Mouse (Mus musculus) c-Kit-positive CD71-positive TER-119-negative erythroid progenitor cells, embryonic 14.5 days (primary cell): Measurements from ENCODE around the gene Sh3pxd2a.

Experiments used
- DNase-seq: peaks from one replicate; pipeline ENCODE4 v3.0.0-alpha.2; 2013; ENCODE audit warnings: low read depth

Gene Sh3pxd2a

DNA sequence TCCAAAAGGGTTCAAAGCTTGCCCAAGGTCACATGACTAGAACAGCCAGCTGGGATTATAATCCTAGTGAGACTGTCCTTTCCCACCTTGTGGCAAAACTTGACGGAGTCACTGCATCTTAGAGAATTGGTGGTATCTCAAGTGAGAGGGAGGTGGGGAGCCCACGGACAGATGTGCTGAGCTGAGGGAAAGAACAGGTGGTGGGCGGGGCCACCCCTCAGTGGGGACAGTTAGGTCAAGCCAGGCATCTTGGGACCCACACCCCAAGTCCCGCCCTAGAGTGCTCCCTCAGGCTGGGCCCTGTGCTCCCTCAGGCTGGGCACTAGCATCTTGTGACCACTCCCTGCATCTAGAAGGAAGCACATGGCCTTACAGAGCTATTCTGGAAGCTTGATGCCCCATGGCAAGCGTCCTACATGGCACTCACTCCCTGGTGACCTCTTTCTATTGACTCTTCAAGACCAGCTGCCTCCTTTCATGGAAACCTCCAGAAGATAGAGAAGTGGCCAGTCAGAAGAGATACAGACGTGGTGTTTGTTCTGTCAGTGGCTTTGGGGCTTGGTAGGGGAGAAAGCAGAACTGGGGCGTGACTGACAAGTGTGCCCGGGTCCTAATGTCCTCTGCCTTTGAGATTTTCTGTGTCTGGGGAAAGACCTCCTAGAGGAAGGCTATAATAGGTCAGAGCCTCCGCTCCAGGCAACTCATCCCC is 24.3 kb downstream of the Sh3pxd2a start:
- no peak for DNase-seq

DNA sequence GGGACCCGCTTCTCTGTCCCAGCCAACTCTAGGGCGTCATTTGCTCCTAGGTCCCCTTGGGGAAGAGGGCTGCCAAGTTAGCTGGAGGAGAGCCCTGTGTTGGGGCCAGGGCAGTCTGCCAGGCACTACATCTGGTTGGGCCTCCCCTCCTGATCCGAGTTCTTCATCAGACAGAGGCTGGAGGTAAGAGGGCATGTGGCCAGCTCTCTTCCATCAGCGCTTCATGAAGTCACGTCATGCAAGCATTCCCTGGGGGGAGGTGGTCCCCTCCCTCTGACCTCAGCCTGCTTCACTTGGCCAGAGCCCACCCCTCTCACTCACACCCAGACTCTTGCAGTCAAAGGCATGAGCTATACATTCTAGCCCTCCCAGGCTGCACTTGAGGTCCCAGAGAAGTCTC is 25.8 kb downstream of the Sh3pxd2a start:
- DNase-seq, result no peak

DNA sequence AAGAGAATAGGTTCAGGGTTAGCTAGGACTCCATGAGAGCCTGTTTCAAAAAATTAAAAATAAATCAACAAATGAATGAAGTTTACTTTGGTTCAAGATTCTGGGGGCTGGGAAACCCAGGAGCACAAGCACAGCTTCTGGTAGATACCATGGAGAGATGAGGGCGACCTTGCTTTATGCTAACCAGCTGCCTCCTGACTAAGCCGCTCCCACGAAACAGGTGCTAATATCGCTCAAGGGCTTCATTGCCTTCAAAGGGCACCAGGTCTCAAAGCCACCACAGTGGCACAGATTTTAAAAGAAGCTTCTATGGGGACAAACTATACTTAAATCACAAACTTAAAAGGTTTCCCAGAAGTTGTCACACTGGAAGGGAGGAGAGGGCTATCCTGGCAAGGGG is 27.2 kb downstream of the Sh3pxd2a start:
- DNase-seq, result no peak

DNA sequence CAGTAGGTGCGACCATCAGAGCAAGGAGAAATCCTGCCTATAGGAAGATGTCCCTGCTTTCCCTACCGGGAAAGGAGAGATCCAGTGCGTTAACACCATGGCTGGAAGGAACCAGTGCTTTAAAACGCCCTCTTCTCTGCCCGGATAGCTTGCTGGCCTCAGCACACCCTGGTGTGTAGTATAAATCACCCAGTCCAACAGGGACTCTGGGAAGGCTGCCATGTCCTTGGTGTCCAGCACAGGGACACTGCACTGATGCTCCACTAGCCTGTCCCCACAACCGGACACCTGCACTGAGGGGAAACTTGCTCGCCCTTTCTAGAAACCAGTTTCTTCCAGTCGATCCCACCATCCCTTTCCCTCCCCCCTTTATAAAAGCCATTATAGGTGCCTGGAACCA is 28.0 kb downstream of the Sh3pxd2a start:
- no peak for DNase-seq

DNA sequence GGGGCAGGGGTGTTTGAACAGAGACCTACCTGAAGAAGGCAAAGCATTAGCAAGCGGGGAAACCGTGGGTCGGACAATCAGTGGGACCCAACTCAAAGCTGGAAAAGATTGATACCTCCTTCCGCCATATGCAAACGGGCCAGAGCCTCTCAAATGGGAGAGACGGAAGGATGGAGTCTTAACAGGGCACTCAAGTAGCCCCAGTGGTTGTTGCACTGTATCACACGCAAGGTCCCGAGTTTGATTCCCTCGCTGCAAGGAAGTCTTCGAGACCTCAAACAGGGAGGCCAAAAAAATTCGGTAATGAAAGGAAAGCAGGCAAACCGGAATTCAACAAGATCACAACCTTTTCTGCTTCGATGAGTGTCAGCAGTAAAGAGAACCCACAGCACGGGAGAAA is 29.5 kb downstream of the Sh3pxd2a start:
- no peak for DNase-seq

DNA sequence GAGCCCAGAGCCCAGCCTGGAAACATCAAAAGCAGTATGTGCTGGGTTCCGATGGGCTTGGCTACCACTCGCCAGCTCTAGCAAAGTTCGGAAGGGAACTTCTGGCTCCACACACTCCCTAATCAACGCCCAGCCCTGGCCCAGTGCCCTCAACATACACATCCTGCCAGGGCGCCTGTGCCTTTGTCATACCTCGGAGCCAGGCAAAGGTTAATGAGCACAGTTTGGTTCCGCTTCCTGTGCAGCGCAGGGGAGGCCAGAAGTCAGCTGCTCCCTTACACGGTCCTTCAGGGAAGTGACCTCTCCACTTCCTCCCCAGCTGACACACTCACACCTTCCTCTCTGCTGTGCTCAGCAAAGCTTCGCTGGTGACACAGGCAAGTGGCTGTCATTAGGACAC is 31.9 kb downstream of the Sh3pxd2a start:
- no peak for DNase-seq

DNA sequence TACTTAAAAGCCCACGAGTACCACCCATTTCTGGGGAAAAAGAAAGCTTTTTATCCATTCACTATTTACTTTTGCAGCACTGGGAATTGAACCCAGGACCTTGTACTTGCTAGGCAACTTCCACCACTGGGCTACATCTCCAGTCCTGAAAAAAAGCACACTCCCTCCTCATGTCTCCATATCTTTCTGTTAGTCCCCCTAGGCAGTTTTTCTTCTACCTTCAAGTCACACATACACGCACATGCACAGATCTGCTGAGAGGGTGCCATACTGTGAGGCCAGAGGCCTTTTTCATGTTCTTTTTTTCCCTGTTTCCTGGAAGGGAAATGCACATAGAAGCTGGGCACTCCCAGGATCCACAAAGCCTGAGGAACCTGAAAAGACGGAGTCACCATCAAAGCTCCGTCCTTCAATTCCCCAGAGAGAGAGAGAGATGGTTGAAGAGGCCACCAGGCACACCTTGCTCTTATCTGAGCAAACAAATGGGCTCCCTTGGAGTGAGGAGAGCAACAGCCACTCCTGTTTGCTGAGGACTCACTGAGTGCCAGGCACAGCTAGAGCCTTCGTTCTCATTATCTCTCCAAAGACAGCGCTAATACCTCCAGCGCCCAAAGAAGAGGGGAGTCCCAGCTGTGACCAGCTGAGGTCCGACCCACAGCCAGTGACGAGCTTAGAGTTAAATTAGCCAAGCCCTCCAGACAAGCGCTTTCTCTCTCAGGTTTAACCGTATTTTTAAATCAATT is 32.8 kb downstream of the Sh3pxd2a start:
- DNase-seq, result peak; percentile 69

DNA sequence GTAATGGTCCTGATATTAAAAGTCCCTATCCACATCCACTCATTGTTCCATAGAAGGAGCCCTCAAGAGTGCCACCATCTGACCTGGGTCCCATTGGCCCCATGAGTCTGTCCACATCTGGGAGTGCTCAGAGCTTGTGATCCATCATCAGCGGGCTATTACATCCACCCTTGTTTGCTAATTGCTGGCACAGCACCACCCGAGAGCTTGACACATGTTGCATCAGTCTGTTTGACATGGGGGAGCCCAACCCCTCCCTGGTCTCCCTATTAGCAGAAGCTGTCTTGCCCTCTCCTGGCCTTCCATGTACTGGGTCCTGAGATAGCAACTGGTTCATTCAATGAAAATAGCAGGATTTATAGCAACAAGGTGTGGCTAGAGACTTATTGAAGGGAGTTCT is 34.0 kb downstream of the Sh3pxd2a start:
- DNase-seq, result no peak

DNA sequence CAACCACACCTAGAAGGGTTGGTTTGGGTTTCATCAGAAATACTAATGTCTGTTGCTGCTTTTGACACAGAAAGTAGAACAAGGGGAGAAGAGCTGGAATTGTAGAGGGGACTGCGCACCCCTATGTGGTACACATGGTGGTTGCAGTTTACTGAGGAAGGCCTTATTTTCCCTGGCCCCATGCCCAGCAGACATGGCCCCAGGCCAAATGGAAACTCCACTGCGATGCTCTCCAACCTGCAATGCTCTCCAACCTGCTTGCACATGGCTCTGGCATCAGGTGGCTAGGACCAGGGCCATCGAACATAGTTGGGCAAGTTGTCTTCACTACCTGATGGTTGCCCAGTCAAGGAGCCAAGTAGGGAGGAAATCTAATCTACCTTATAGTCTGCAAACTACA is 35.0 kb downstream of the Sh3pxd2a start:
- no peak for DNase-seq

DNA sequence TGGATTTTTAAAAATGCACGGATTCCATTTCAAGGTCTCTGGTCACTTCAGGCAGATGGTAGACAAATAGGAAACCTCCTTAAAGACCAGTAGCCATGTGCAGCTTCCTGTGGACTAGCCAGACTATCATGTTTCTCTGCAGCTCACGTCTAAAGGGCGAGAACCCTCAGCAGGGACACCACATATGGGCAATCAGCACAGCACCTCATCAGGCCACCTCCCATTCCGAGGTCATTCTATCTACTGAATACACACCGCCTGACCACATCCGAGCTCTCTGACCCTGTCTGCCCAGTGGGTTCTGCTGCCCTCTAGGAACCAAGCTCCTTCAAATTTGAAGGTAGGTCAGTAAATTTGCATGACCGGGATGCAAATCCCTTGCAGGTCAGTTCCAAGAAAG is 35.4 kb downstream of the Sh3pxd2a start:
- no peak for DNase-seq

DNA sequence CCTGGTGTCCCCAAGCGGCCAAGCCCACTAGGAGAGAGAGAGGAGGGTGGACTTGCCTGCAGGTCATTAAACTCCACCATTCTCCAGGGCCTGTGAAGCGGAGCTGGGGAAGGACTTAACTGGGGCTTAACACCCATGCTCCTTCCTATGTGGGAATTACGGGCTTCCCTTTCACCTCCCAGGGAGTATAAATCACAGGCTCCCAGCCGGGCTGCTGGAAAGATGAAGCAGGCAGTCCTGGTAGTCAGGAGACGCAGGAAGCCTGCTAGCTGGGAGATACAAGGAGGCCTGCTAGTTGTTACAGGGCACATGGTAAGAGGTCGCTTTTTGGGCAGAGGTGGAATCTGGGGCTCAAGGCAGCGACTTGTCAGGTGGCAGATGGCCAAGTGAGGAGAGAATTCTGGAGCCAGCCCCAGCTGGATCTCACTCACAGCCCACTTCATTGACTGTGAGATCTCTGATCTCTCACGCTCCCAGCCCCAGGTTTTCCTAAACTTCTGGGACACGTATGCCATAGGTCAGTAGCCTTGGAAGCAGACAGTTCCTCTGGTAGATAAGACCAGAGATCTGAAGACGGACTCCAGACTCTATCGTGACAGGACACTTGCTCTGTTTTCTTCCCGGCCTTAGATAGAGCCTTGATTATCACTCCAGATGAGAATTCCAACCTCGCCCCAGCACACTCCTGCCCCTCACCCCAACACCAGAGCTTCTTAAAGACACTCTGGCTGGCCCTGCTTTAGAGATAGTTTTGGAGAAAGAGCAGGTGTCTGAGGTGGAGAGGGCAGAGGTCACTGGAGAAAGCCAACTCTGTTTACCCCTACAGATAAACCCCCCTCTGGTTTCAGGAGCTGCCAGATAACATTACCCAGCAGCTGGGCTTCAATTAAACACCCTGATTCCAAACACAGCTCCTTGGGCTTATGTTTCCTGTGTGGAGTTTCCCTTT is 36.1 kb downstream of the Sh3pxd2a start:
- DNase-seq, result no peak

DNA sequence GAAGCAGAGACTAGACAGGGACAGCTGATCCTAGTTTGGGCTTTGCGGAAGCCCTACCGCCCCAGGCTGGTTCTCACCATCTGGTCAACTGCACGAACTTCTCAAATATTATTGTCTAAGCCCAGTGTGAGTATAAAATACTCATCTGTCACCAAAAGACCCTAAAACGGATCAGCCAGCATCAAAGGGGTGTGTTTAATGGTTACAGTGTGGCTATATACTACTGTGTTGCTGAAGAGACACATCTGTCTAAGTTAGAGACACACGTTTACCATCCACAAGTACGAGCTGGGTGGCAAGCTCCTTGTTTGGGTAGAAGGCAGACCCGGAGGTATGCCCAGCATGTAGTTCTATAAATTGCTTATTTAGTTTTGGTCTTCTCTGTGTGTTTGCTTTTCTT is 40.6 kb downstream of the Sh3pxd2a start:
- DNase-seq, result no peak

DNA sequence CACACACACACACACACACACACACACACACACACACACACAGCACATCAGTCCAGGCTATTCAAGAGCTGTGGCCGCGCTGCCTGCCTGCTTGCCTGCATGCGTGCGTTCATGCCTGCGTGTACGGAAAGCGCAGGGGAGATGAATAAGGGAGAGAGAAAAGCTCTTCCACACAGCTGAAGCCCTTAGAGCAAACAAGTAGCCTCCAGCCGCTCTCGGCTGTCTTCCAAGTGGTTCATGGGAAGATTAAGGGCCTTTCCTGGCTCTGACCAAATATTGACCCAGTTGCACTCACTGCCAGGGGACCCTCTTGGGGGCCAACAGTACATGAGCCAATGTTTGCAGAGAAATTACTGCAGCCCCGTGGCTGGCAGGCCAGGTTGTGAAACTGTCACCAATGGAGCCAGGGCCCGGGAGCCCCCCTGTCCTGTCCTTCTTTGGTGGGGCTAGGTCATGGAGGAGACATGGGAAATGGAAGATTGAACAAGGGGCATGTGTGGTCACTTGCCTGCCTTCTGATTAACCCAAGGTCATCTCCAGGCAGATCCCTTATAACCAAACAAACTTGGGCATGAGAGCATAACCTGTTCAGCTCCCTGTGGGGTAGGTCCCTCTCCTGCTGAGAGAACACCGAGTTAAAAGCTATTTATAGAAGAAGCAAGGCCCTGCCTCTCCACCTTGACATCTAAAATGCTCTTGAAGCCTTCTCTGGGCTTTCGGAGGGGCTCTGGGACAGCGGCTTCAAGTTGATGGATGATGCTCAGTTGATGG is 42.9 kb downstream of the Sh3pxd2a start:
- no peak for DNase-seq

DNA sequence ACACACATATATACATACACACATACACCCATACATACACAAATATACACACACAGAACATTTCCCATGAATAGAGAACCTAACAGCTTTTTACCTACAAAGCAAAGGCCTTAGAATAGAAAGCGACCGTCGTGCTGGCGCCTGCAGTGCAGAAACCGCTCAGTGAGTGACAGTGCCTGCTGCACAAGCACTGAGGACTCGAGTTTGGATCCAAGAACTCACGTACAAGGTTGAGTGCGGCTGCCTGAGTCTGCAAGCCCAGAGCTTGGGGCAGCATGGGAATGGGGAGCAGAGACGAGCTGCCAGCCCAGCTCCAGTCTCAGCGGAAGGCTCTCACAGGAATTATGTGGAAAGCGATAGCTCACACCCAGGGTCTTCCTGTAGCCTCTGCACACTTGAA is 43.7 kb downstream of the Sh3pxd2a start:
- DNase-seq, result no peak

DNA sequence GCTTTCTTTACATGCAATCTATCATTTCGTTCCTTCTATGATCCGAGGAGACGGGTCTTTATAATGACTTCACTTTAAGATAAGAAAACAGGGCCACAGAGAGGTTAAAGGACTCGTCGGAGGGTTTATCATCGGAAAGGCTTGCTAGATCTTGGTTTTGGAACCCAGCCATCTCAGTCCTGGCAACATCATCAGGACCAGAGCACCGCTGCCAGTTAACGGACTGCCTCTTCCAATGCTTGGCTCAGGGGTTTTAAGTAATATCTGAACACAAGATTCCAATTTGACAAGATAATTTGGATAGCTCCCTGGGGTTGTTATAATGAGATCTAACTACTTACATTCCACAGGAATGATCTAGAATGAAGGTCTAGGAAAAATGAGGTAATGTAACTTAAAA is 45.0 kb downstream of the Sh3pxd2a start:
- no peak for DNase-seq

DNA sequence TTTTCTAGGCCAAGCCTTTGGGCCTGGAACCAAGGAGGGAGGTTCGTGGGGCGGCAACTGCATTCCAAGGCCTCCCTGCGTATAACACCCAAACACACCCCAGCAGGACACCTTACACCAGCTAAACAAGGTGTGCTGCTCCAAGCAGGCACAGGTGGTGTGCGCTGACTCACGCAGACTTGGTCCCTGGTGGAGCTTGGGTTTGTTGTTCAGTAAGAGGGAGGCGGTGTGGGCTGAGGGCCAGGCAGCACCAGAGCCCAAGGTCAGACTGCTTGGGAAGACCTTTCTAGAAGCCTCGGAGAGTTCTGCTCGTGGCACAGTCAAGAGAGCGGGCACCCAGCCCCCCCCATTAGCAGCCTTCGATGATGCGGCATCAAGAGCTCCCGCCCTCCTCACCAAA is 48.0 kb downstream of the Sh3pxd2a start:
- DNase-seq, result no peak

DNA sequence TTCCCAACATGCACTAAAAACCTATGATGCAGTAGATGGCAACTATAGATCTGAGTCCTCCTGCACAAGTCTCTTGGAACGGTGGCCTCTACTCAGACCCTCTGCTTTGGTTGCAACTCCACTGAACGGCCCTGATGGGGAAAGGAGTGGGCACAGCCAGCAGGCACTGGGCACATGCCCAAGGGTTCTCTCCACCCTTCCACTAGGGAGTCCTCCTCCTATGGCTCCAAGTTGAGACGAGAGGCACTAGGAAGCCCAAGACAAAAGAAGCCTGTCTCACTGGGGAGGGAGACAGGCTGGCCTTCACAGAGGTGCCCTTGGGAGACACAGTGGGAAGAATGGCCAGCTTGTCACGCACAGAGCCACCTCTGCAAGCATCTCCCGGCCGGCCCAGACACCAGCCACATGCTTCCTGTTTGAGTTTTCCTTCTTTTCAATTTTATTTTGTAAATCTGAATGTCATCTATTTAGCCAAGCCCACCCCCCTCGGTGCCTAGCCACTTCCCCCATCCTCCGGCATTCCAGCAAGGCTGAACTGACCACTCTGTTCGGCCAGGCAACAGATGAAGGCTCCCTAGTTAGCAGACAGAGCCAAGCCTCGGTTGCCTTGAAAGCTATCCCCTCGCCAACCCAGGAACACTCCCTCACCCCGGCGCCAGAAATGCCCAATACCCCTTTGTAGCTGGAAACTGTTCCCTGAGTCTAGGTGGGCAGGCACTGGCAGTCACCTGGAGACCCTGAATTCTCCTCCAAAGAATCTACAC is 49.9 kb downstream of the Sh3pxd2a start:
- DNase-seq, result no peak

DNA sequence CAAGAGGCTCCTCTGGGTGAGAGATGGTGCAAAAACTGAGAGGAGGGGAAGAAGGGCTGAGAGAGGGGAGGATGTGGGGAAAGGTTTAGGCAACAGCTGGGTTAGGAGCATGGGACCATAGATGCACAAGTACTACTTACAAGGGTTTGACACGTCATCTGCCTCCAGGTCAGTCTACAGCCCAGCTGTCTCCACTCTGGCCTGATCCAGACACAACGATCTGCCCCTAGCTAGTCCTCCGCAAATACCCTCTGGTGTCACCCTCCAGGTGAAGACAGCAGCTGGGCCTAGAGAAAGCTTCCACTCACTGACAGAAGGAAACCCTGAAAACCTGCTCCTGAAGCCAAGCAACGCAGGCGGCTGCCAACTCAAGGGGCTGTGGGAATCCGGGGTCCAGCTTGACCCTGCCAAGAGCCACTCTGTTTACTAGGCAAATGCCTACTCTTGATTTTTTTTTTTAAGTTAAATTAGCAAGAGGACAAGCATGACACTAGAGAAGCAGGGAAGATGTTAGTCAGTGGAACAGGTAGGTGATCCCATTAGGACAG is 50.7 kb downstream of the Sh3pxd2a start:
- DNase-seq, result no peak

DNA sequence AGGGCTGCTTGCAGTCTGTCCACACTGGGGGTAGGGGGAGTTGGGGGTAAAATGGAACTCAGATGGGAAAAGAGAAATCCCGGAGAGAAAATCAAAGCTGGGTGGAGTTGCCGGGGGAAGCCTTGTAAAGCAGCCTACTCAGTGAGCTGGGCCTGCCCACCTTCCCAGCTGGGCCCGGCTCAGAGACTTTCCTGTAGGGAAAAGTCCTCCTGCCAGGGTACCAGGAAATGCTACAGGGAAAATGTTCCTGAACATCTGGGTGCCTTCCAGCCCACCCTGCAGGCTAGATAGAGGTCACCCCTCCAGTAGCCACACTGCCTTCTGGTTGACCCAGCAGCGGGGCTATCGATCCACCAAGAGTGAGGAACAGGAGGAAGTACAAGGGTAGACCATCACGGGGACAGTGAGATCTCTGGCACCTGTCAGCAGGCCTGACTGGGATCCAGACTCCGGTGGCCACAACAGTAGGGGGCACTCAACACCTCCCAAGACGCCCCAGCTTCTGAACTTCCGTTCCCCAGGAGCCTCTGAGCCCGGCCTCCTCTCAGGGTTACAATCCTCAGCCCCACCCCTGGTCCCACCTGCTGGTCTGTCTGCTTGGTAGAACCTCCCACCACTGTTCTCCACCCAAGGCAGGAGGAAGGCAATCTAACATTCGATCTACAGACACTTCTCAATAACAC is 51.5 kb downstream of the Sh3pxd2a start:
- DNase-seq, result no peak

DNA sequence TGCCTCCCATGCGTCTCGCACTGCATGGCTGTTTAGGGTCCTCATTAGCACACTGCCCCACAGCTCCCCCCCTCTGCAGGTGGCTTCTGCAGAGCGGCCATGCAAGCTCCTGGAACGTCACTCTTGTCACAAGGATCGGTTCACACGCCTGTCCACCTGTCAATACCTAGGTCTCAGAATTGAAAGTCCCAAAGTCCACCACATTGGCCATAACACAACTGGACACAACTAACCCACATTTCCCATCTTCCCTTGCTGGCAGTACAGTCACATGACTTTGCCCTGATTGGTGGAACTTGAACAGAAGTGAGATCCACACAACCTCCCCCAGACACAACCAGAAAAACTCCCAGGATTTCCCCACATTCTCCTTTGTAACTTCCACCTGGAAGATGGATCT is 53.9 kb downstream of the Sh3pxd2a start:
- no peak for DNase-seq
